Mouse (Mus musculus): Measurements from ENCODE around the gene Clpp. TPM values are rescaled to one million over a fixed set of nuclear protein-coding genes. Genes with fewer than 3 reads are reported as not detected.

Gene Clpp
- polyA plus RNA-seq, 1 experiment: 132 TPM

DNA sequence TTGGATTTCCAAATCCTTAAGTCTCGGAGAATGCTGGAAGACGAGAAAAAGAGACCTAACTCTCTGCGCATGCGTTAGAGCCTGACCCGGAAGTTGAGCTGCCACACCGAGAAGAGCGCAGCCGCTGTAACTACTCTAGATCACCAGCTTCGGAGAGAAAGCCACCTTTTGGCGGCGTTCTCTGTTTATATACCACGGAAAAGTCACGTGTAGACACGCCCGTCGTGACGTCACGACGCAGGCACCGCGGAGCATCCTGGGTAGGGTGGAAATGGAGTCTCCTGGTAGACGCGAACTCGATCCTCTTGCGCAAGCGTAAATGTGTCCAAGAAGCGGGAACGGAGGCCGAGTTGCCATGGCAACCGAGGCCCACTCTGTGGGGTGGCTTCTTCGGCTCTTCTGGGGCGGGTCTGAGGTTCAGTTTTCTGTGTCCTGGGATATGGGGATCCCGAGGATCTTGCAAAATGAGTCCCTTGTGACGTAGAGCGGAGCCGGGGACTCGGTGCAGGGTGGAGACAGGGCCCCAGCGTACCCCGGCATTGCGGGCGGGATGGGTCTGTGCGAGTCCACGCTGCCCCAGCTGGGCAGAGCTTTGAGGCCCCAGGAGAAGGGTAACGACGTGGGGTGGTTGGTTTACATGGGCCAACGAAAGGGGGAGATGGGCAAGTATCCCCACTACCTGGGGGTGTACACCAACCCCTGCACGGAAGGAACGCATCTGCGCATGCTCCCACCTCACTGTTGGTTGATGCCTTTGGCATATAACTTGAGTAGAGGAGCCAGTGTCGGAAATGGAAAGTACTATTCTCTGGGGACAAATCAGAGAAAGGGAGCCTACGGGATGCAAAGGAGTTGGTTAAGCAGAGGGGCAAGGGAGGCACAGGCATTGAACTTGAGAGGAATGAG, 21.4 kb downstream of the Clpp start, which contains the start of the genes Gtf2f1 and Gm17949:
TSS of gene Gtf2f1 (minus strand) at position 53 of the 906 bp plus-strand sequence.
TSS of gene Gm17949 (plus strand) at position 234 of the 906 bp plus-strand sequence.
- Histone ChIP-seq H3K4me1 (ENCODE audit: control insufficient read depth, insufficient read depth, insufficient read length, low read length) (peaks cover 7% of the 10 kb centered on the region; the same call in 1 of the 2 replicates), H3K27me3 (ENCODE audit: control insufficient read depth, insufficient read depth, low read length) (no peaks in the 10 kb centered on the region), H3K4me3 (ENCODE audit: low read depth, low read length) (peak within 1 kb of the TSS; percentile 81), H3K27ac (ENCODE audit: insufficient read depth, low read depth, low read length) (peak within 1 kb of the TSS; percentile 63), H3K36me3 (ENCODE audit: control insufficient read depth, insufficient read depth, low read length) (peaks cover 18% of the 10 kb centered on the region)
- TF ChIP-seq POLR2A (IDR thresholded peaks at IDR 0.05; ENCODE audit: low read depth, low read length) (peak; percentile 99), CTCF (IDR thresholded peaks at IDR 0.05; ENCODE audit: extremely low read depth, insufficient read length, insufficient replicate concordance, low read depth, low read length) (no peak)
- 1% methylated on average over 51 of the region's 51 CpGs for WGBS

DNA sequence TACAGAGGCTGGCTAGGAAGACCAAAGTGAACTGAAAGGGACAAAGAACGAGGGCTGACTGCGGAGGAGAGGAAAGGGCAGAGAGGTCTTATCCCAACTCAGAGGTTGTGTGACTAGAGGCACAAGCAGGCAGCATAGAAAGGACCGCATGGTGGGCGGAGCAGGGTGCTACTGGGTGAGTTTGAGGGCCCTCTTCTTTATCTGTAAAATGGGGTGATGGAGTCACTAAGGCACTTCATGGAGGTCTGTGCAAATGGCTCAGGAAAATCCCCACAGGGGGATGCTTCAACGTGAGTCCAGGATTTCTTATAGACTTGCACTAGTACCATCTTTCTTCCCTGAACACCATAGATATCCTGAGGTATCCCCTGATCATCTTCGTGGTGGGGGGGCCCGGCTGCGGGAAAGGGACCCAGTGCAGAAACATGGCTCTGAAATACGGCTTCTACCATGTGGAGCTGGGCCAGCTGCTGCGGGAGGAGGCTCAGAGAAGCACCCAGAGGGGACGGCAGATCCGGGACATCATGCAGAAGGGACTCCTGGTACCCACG, 22.2 kb downstream of the Clpp start:
- H3K4me1 ChIP-seq (ENCODE audit: control insufficient read depth, insufficient read depth, insufficient read length, low read length): peaks cover 7% of the 10 kb centered on the region; the same call in 1 of the 2 replicates
- TF ChIP-seq POLR2A (IDR thresholded peaks at IDR 0.05; ENCODE audit: low read depth, low read length) (no peak), CTCF (IDR thresholded peaks at IDR 0.05; ENCODE audit: extremely low read depth, insufficient read length, insufficient replicate concordance, low read depth, low read length) (no peak)
- peaks cover 10% of the 10 kb centered on the region for H3K36me3 ChIP-seq (ENCODE audit: control insufficient read depth, insufficient read depth, low read length)
- no peaks in the 10 kb centered on the region for H3K27me3 ChIP-seq (ENCODE audit: control insufficient read depth, insufficient read depth, low read length)
- H3K27ac ChIP-seq (ENCODE audit: insufficient read depth, low read depth, low read length): no peak overlapping the region
- no peak overlapping the region for H3K4me3 ChIP-seq (ENCODE audit: low read depth, low read length)
- 80% methylated on average over 13 of the region's 13 CpGs for WGBS

DNA sequence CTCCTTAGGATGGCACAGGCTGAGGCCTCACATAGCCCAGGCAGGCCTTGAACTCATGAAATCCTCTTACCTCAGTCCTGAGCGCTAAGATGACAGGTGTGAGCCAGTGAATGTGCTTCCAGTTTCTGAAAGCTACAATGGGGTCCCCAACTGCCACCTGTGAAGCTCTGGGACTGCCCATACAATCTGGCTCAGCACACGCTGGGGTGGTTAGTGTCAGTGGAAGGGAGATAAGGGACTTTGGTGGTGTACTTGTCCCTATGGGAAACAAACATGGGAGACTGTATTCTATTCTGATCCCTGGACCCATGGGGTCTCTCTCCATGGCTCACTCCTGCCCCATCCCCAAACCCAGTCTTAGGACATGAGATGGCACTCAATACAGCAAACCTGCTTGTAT, 29.6 kb downstream of the Clpp start:
- Histone ChIP-seq H3K27ac (ENCODE audit: insufficient read depth, low read depth, low read length) (no peak overlapping the region), H3K36me3 (ENCODE audit: control insufficient read depth, insufficient read depth, low read length) (peaks cover 29% of the 10 kb centered on the region), H3K4me1 (ENCODE audit: control insufficient read depth, insufficient read depth, insufficient read length, low read length) (no peaks in the 10 kb centered on the region), H3K27me3 (ENCODE audit: control insufficient read depth, insufficient read depth, low read length) (no peaks in the 10 kb centered on the region), H3K4me3 (ENCODE audit: low read depth, low read length) (no peak overlapping the region)
- WGBS: 80% methylated on average over 2 of the region's 2 CpGs
- no peak for TF ChIP-seq CTCF (IDR thresholded peaks at IDR 0.05; ENCODE audit: extremely low read depth, insufficient read length, insufficient replicate concordance, low read depth, low read length)
- no peak for TF ChIP-seq POLR2A (IDR thresholded peaks at IDR 0.05; ENCODE audit: low read depth, low read length)

DNA sequence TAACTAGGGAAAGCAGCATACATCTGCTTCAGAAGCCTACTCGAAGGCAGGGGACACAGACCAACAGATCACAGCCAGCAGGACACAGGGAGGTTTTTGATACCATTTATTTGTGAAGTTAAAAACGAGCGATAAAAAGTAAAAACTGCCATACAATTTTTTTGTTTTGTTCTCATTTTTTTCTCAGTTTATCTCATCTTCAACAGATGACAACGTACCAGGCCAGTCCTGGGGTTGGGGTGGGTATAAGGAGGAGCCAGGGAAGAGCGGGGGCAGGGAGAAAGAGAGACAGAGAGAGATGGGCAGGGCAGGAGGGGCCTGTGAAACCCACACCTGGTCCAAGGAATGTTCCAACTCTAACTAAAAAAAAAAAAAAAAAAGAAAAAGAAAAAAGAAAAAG, 30.9 kb downstream of the Clpp start:
- Histone ChIP-seq H3K4me3 (ENCODE audit: low read depth, low read length) (no peak overlapping the region), H3K27me3 (ENCODE audit: control insufficient read depth, insufficient read depth, low read length) (no peaks in the 10 kb centered on the region), H3K36me3 (ENCODE audit: control insufficient read depth, insufficient read depth, low read length) (peaks cover 41% of the 10 kb centered on the region), H3K4me1 (ENCODE audit: control insufficient read depth, insufficient read depth, insufficient read length, low read length) (no peaks in the 10 kb centered on the region), H3K27ac (ENCODE audit: insufficient read depth, low read depth, low read length) (no peak overlapping the region)
- WGBS: 82% methylated on average over 5 of the region's 5 CpGs
- TF ChIP-seq CTCF (IDR thresholded peaks at IDR 0.05; ENCODE audit: extremely low read depth, insufficient read length, insufficient replicate concordance, low read depth, low read length): no peak
- no peak for TF ChIP-seq POLR2A (IDR thresholded peaks at IDR 0.05; ENCODE audit: low read depth, low read length)

GRCm38 (mm10) chr17:57027471-57027870, 37.4 kb downstream of the Clpp start:
- TF ChIP-seq POLR2A (IDR thresholded peaks at IDR 0.05; ENCODE audit: low read depth, low read length): no peak
- TF ChIP-seq CTCF (IDR thresholded peaks at IDR 0.05; ENCODE audit: extremely low read depth, insufficient read length, insufficient replicate concordance, low read depth, low read length): no peak
- peaks cover 9% of the 10 kb centered on the region for H3K4me1 ChIP-seq (ENCODE audit: control insufficient read depth, insufficient read depth, insufficient read length, low read length)
- H3K27ac ChIP-seq (ENCODE audit: insufficient read depth, low read depth, low read length): no peak overlapping the region
- H3K36me3 ChIP-seq (ENCODE audit: control insufficient read depth, insufficient read depth, low read length): peaks cover 51% of the 10 kb centered on the region
- no peak overlapping the region for H3K4me3 ChIP-seq (ENCODE audit: low read depth, low read length)
- 80% methylated on average over 4 of the region's 4 CpGs for WGBS
- H3K27me3 ChIP-seq (ENCODE audit: control insufficient read depth, insufficient read depth, low read length): no peaks in the 10 kb centered on the region

- Histone ChIP-seq H3K36me3 (ENCODE audit: control insufficient read depth, insufficient read depth, low read length) (peaks cover 29% of the 10 kb centered on the region), H3K4me3 (ENCODE audit: low read depth, low read length) (peak overlapping the region; percentile 17)
These were observed 39.6 kb downstream of the Clpp start for GRCm38 (mm10) chr17:57029691-57030090.

More at GRCm38 (mm10) chr17:57029691-57030090, 39.6 kb downstream of the Clpp start:
- WGBS: 15% methylated on average over 8 of the region's 8 CpGs
- TF ChIP-seq POLR2A (IDR thresholded peaks at IDR 0.05; ENCODE audit: low read depth, low read length) (no peak), CTCF (IDR thresholded peaks at IDR 0.05; ENCODE audit: extremely low read depth, insufficient read length, insufficient replicate concordance, low read depth, low read length) (no peak)
- Histone ChIP-seq H3K4me1 (ENCODE audit: control insufficient read depth, insufficient read depth, insufficient read length, low read length) (peaks cover 9% of the 10 kb centered on the region), H3K27ac (ENCODE audit: insufficient read depth, low read depth, low read length) (no peak overlapping the region), H3K27me3 (ENCODE audit: control insufficient read depth, insufficient read depth, low read length) (no peaks in the 10 kb centered on the region)
